Mouse (Mus musculus): ENCODE measurements around the gene Dlgap4. TPM values are rescaled to one million over a fixed set of nuclear protein-coding genes. Genes with fewer than 3 reads are reported as not detected.

Dlgap4 gene
- polyA plus RNA-seq, 1 experiment: 67.0 TPM

DNA sequence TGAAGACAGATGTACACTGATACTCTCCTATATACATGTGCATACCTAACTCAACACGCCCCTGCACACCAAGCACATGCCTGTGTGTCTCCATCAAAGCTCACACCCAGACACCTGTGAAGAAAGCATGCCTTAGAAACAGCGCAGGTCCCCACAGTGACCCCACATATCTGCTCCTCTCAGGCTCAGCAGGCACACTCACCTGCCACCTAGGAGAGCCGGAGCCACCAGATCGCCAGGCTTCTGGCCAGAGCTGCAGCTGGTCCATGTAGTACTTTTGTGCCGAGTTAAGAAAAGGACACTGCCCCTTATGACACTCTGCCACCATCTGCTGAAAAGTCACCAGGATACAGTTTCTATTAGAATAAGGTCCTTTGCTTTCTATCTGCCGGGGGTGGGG, 103.2 kb downstream of the Dlgap4 start:
- no peak for DNase-seq (ENCODE audit: low spot score)

DNA sequence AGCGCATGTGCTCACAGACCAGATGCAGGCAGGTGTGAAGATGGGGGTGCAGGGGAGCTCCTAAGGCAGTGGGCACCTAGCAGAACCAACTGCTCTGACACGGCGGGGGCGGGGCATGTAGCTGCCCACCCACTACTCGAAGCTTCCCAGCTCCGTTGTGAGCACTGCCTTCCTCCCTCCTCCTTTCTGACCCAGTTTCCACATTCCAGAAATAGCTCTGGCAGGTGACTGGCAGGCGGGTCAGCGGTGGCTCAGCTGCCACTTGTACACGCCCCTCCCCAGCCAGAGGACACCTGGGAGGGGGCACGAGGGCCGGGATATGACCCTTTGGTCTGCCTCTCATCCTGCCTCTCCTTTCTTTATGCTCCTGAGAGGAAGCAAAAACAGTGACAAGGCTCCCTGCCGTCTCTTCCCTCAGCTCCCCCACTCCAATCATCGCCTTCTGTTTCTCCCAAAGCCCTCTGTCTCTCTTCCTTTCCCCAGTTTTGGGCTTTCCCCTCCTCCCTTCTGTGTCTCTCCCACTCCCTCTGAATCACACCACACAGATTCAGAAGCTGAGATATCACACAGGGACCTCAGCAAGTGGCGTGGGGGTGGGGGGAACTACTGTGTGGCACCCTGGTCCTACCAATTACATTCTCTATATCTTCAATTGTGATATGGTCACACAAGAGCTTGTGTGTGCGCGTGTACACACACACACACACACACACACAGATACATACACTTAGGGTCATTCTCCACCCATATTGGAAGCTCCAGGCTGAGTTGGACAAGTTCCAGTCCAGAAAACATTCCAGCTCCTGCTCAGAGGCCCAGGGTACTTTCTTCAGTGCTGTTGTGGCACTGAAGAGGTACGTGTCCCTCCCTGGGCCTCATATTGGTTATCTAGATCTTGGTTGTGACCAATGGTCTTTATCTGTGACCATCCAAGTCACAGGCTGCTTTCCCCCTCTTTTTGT, 104.1 kb downstream of the Dlgap4 start:
- DNase-seq (ENCODE audit: low spot score): no peak

DNA sequence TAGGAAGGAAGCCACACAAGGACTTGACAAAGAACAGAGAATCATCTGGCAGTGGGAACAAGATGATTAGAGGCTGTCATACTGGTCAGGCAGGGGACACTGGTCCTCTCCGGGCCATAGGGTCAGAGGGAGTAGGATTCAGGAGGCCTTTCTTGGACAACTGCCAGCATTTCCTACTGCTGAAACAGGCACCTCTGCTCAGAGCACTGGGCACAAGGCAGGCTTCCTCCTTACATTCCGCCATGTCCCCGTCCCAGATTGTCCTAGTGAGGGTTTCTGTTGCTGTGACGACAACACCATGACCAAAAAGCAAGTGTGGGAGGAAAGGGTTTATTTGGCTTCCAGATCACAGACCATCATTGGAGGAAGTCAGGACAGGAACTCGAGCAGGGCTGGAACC, 105.3 kb downstream of the Dlgap4 start:
- no peak for DNase-seq (ENCODE audit: low spot score)

DNA sequence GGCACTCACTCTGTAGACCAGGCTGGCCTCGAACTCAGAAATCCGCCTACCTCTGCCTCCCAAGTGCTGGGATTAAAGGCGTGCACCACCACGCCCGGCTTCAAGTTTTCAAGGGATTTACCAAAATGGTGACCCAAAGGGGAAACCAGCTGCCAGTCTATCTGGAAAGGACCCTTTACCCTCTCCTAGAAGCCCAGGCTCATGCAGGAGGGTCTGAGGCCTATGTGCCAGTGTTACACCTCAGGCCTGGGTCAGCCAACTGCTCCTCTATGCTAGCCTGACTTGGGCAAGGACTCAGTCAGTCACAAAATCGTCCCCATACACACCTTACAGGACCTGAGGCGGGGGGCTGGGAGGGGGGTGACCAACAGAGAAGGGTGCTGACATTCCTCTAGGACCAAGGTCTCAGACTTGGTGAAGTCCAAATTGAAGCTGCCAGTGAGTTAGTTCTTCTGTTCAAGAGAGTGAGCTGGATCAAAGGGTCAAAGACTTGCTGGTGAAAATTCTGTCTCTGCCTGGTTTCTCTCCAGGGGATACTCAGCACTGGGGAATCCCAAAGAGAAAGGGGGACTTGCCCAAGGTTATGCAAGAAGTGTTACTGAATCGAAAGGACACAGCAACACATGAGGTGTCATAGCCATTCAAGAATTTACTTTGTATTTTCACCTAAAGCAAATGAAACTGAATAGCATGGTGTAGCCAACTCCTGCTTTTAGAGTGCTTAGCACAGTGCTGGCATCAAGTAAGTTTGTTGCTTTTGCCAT, 106.2 kb downstream of the Dlgap4 start:
- DNase-seq (ENCODE audit: low spot score): no peak

DNA sequence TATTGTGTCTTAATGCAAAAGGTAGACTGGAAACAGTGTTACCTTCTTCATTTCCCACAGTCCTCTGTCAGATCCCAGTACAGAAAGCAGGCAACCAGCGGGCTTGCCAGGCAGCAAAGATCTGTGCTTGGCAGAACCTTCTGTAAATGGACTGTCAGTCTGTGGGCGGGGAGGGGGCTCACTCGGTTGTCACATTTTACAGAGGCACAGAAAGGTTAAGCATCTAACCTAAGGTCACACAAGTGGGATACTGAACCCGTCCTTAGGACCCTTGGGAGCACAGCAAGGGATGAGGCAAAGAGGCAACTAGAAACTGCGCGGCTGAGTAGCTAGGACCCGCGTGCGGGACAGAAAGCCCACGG, 106.8 kb downstream of the Dlgap4 start:
- DNase-seq (ENCODE audit: low spot score): no peak

DNA sequence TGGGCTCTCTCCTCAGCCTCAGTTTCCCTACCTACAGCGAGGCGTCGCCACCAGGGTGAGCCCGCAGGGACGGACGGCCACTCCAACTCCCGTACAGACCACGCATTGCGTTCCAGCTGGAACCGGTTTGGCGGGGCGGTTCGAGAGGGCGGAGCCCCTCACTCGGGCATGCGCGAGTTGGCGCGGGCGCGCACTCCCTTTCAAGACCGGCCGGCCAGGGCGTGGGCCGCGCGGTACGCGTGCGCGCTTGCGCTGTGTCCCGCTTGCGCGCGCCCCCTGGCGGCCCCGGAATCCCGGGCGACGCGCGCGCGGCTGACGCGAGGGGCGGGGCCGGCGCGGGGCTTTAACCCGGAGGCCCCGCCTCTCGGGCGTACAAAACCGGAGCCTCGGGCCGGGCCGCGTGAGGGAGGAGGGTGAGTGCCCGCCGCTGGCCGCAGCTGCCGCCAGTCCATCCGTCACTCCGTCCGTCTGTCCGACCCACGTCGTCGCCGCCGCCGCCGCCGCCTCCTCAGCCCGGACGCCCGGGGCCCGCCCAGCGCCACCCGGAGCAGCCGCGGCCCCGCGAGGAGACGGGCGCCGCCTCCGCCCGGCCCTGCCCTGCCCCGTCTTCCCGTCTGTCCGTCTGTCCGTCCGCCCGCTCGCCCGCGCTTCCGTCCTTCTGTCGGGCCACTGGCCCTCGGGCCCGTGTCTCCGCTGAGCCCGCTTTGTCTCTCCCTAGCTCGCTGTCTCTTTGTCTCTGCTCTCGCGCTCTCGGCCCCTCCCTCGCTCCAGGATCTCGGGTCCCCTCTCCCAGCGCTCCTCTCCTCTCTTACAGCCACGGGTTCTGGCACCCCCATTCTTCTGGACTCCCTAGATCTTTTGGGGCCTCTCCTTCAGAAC, 107.4 kb downstream of the Dlgap4 start:
- DNase-seq (ENCODE audit: low spot score): peak; percentile 96

DNA sequence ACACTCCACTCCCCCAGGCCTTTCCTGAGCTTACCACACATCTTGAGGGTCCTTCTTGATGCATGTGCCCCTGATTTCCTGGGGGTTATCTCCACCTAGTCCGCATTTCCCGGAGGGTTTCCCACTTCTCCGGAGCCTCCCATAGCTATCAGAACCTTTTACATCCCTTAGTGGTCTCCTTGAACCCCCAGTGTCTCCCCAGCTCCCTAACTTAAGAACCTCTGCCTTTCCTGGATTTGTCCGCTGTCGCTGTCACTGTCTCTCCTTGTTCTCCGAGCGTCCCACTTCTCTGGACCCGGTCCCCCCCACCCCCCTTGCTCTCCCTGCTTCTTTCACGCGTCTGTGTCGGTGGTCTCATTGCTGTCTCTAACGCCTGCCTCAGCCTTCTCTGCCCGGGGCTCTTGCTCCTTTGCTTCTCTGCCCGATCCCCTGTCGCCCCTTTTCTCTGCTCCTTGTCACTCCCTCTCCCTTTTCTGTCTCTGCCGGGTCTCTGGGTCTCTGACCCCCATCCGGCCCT, 108.1 kb downstream of the Dlgap4 start:
- no peak for DNase-seq (ENCODE audit: low spot score)

DNA sequence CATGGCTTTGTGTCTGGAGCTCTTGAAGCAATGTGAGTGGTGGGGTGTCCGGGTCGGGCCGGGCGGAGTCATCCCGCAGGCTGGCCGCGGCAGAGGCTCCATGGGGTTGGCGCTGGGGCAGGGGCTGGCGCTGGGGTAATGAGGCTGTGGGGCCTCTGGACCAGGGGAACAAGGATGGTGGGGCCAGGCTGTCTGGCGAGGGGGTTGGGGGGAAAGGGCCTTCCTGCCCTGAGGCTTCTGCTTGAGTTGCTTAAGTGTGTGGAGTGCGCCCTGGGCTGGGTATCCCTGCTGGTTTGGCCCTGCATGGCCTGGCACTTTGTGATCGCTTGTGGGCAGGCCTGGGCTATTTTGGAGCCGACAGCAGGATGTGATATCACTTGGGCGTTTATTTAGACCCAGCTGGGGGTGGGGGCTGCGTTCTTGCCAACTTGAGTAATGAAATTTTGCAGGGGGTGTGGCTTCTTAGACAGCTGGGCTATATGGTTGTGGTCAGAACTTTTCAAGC, 108.6 kb downstream of the Dlgap4 start:
- peak; percentile 44 for DNase-seq (ENCODE audit: low spot score)

DNA sequence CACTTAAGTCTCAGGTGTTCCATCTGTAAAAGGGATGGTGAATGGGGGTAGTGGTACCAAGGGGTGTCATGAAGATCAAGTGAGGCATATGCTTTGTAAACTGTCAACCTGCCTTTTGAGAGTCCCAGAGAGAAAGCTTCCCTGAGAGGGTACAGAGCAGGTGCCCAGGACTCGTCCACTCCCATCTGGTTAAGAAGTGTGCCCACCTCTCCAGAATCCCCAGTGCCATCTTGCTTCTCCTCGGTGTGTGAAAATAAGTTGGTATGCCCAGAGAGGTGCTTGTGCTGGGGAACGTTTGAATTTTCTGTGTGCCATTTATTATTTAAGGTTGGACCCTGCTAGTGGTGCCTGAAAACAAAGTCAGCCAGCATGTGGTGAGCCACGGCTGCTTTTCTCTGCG, 109.2 kb downstream of the Dlgap4 start:
- DNase-seq (ENCODE audit: low spot score): no peak

DNA sequence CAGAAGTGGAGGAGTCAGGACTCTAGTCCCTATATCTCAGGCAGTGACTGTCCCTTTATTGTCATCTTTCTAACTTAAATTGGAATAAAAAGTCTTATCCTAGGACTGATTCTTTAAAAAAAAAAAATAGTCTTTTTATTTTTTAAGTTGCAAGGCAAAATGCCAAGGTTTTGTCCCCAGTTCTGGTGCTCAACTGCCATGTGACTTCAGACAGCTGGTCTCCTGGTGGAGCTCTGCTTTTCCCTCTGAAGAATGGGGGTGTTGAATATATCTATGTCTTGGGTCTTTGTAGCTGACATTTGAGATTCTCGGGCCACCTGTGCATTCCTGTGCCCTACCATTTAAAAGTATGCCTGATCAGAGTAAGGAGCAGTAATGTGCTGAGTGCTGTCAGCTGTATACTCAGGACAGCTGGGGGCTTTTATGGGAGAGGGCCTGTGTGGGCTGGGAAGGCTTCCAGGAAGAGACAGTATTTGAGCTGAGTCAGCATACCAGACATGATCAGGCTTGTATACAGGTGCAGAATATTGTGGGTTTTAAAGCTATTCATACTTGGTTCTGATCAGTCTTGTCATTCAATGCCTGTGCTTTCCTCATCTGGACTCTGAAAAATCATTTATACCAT, 110.5 kb downstream of the Dlgap4 start:
- DNase-seq (ENCODE audit: low spot score): no peak

DNA sequence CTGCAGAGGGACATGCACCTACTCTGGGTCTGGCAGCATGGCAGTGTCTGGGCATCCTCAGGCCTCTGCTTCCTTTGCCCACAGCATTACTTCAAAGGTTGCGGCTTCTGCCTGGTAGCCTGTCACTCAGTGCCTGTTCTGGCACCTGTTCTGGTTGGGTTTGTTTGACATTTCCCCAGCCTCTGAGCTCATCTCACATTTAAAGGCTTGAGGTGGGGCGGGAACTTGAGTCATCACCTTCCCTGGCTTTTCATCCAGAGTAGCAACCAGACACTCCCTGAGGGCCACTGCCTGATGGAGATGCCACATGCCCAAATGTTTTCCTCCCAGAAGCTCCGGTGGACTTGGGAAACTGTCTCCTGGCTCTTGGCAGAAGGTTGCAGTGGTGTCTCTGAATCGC, 111.4 kb downstream of the Dlgap4 start:
- no peak for DNase-seq (ENCODE audit: low spot score)

DNA sequence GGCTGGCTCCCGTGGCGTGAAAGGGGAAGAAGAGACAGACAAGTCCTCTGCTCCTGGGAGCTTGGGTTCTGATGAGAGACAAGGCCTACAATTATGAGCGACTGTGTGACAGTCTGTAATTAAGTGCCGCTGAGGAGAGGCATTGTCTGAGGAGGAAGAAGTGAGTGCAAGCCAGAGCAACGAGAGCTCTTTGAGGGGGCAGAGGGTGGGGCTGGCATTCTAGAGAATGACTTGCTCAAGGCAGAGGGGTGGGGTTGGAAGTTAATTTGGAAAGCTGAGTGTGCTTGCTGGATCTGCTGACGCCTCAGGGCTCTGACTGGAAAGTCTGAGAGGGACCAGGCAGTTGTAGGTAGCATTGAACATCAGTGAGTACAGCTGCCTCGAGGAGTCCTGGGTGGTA, 112.8 kb downstream of the Dlgap4 start:
- DNase-seq (ENCODE audit: low spot score): no peak

DNA sequence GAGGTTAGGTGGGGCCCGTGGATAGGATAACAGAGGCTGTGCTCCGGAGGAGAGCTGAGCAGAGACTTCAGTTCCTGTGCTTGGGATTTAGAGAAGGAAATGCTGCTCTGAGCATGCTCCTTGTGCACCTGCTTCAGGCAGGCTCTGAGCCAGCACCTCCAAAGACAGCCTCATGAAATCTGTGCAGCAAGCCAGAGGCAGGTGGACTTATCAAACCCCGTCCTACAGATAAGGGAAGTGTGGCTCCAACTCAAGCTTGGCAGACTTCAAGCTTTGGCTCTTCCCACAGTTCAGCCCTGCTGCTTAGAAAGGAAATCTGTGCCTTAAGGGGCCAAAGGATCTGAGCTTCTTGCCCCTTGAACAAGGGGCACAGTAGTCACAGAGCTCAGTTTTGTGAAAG, 113.4 kb downstream of the Dlgap4 start:
- no peak for DNase-seq (ENCODE audit: low spot score)

DNA sequence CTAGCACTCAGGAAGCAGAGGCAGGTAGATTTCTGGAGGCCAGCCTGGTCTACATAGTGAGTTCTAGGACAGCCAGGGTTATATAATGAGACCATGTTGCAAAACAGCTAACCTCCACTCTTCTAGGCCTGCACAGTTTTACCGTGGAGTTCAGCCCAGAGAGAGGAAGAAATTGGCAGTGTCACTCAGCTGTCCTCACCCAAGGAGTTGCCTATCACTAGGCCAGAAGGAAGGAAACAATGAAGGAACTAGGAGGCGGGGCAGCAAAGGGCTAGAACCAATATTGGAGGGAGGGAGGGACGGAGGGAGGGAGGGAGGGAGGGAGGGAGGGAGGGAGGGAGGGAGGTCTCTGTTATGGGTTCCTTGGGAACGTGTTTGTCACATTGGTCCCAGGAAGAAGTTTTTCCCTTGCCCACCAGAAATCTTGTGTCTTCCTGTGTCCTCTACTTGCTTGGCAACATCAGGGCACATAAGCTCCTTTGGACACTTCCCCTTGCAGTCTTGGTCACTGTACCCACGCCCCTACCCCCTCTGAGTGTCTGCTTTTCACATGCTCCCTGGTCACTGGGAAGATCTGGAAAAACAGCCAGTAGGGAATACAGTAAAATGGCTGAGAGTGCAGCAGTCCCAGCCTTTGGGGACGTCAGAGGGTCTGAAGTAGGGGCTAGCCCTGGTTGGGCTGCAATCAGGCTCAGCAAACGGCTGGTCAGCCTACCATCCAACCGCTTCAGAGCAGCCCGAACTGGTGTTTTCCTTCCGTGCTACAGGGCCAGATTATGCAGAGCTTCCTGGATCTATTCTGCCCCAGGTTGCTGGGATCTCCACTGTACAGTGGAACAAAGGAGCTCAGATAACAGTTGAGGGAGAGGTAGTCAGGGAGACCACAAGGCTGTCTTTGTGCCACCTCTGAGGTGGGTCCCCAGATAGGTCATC, 116.3 kb downstream of the Dlgap4 start:
- DNase-seq (ENCODE audit: low spot score): no peak

DNA sequence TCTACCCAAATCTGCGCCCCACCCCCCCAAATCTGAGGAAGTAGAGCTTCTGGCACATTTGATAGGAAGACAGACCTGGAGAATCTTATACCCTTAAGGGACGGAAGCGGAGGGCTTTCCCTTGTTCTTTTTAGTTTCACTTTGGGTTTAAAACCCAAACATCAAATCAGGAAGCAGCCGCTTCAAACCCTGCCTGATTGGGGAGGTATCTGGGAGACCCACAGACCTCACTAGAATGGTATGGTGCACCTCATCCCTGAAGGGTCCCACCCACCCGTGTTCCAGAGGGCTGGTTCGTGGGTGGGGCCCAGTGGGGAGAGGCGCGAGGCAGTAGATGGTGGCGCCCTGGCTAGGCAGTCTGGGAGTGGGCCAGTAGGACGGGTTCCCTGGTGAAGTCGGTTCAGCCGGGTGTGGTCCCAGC, 117.0 kb downstream of the Dlgap4 start:
- DNase-seq (ENCODE audit: low spot score): no peak

DNA sequence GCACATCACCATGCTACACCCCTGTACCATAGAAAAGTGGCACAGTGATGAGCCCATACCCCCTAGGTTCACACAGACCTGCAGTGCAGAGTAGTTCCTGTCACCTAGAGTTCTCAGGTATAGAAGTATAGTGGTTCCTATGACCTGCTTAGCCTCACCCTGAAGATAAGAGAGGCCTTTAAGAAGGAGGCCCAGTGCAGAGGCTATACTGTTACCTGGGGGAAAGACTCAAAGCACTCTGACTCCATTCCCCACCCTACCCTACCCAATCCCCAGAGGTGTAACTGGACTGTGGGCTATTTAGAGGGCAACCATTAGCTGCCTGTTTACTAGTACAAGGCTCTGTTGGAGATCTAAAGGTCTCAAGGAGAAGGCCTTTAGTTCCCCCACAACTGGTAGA, 118.1 kb downstream of the Dlgap4 start:
- DNase-seq (ENCODE audit: low spot score): no peak

DNA sequence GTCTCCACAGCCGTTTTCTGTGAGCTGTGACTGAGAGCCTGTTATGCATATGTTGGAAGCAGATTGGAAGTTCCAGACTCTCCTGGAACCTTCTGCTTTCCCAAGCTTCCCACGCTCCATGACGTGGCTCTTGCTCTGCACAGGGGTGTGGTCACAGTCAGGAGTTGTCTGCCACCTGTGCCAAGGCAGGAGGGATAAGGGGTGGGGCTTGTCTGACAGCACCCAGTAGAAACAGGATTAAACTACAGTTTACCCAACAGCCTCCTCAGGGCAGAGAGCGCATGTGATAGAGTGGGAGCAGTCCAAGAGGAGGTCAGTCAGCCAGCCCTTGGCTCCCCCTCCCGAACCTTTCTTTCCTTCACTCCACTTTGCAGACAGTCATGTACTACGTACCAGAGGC, 118.6 kb downstream of the Dlgap4 start:
- DNase-seq (ENCODE audit: low spot score): no peak

DNA sequence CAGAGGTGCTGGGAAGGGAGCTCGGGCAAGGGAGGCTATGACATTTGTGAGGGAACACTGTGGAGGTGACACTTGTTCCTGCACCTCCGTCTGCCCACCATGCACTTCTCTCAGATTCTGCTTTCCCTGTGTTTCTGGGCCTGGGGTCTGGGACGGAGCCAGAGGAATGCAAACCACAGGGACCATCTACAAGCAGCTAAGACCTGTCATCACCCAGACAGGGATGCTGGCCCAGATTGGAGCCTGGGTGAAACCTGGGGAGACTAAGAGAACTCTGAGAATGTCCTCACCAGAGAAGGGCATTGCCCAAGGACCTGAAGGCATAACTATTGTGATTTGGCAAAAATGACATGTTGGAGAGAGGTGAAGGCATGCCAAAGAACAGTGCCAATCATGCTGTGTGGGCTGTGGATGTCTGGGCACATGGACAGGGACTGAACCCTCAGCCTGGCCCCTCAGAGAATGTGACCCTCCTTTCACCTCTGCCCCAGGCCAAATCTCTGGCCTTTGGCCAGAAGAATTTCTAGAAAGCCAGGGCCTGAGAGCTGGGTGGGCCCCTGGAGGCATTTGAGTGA, 122.3 kb downstream of the Dlgap4 start:
- no peak for DNase-seq (ENCODE audit: low spot score)

DNA sequence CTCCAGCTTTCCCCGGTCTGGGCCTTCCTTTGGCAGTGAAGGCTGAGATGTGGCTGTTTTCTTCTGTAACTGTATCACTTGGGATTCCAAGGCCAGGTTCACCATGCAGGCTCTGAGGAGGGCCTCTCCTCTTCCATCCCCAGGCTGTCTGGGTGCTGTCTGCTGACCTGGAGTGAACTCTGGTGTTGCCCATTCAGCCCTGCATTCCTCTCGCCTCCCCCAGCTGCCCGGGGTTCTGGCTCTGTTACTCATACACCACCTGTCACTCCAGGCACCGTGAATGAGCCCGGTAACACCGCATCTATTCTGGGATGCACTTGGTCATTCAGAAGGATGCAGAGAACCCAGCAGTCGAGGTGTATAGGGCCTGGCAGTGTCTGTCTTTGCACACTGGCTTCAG, 123.3 kb downstream of the Dlgap4 start:
- no peak for DNase-seq (ENCODE audit: low spot score)

DNA sequence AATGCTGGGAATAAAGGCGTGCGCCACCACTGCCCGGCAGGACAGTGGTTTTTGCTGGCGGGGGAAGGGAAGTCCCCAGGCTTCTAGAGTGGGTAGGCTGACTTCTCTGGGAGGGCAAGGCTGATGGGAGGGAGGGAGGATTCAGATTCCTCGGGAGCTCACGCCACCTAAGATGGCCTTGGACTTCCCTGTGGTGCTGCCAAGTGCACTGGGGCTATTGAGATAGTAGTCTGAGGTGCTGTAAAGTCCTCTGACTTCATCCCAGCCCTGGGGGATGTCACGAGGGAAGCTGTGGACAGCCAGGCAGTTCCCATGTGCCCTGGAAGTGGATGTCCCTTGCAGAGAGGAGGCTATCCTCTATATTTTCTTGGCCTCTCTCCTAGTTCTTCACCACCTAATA, 124.5 kb downstream of the Dlgap4 start:
- DNase-seq (ENCODE audit: low spot score): no peak

Data from urinary bladder, adult 2 months (tissue).